Mouse (Mus musculus): ENCODE results near the gene Prrx2. TPM values are rescaled to one million over a fixed set of nuclear protein-coding genes. Genes with fewer than 3 reads are reported as not detected.

Gene Prrx2
- total and polyA plus RNA-seq, 2 experiments from 2014 or later: 4.4 to 5.1 TPM

DNA sequence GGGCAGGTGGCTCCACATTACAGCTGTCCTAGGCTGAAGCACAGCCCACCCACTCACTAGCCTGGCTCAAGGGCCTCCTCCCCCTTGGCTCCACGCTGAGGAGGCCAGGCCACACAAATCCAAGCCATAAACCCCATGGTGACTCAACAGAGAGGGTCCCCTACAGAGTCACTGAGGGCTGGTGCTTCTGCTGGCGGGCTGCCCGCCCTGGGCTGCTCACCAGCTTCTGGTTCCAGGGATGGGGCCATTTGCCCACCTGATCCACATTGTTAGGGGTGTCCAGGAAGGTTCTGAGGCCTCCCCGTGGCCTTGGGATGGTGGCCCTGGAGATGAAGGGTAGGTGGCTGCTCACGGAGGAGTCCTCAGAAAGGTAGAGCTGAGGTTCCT is 38.9 kb upstream of the Prrx2 start:
- 54% methylated on average over 5 of the region's 5 CpGs for WGBS
- H3K27ac ChIP-seq (ENCODE audit: low read depth, low read length): peak overlapping the region; percentile 57; the same call in 1 of the 2 replicates
- 0 out of 2 replicates have a peak overlapping the region, but pooled peaks have one; percentile 8 for H3K9ac ChIP-seq (replicated peaks; ENCODE audit: low read length, poor library complexity, severe bottlenecking)
- no peak overlapping the region for H3K4me3 ChIP-seq (ENCODE audit: low read depth, low read length)
- DNase-seq (ENCODE audit: low spot score) (no peak), ATAC-seq (ENCODE audit: low FRiP score) (peak; percentile 17; the same call in 1 of the 2 replicates)
- H3K4me1 ChIP-seq (ENCODE audit: insufficient read depth, low read length): peaks cover 13% of the 10 kb centered on the region
- no peak for TF ChIP-seq CTCF (IDR thresholded peaks at IDR 0.05)
- H3K9me3 ChIP-seq (ENCODE audit: low read length): no peaks in the 10 kb centered on the region
- H3K4me2 ChIP-seq (ENCODE audit: low read depth, low read length, poor library complexity, severe bottlenecking): no peak overlapping the region
- no peaks in the 10 kb centered on the region for H3K27me3 ChIP-seq (ENCODE audit: insufficient read depth, low read length)
- no peaks in the 10 kb centered on the region for H3K36me3 ChIP-seq (ENCODE audit: insufficient read depth, low read length)

GRCm38 (mm10) chr2:30796382-30796781 is 38.4 kb upstream of the Prrx2 start:
- Histone ChIP-seq H3K27ac (ENCODE audit: low read depth, low read length) (peak overlapping the region; percentile 57), H3K36me3 (ENCODE audit: insufficient read depth, low read length) (no peaks in the 10 kb centered on the region), H3K9ac (replicated peaks; ENCODE audit: low read length, poor library complexity, severe bottlenecking) (peak overlapping the region; percentile 8; the same call in 1 of the 2 replicates), H3K9me3 (ENCODE audit: low read length) (no peaks in the 10 kb centered on the region), H3K27me3 (ENCODE audit: insufficient read depth, low read length) (no peaks in the 10 kb centered on the region), H3K4me1 (ENCODE audit: insufficient read depth, low read length) (peaks cover 18% of the 10 kb centered on the region), H3K4me3 (ENCODE audit: low read depth, low read length) (no peak overlapping the region), H3K4me2 (ENCODE audit: low read depth, low read length, poor library complexity, severe bottlenecking) (peak overlapping the region; percentile 41)
- WGBS: 3% methylated on average over 11 of the region's 11 CpGs
- peak; percentile 83 for ATAC-seq (ENCODE audit: low FRiP score)
- 0 out of 2 replicates have a peak, but pooled peaks have one; percentile 2 for TF ChIP-seq CTCF (IDR thresholded peaks at IDR 0.05)
- peak; percentile 97 for DNase-seq (ENCODE audit: low spot score)

GRCm38 (mm10) chr2:30799456-30799855 is 35.3 kb upstream of the Prrx2 start:
- no peak for ATAC-seq (ENCODE audit: low FRiP score)
- no peak for TF ChIP-seq CTCF (IDR thresholded peaks at IDR 0.05)

GRCm38 (mm10) chr2:30800671-30801066 is 34.1 kb upstream of the Prrx2 start:
- WGBS: 42% methylated on average over 7 of the region's 7 CpGs
- Histone ChIP-seq H3K27ac (ENCODE audit: low read depth, low read length) (no peak overlapping the region), H3K9ac (replicated peaks; ENCODE audit: low read length, poor library complexity, severe bottlenecking) (no peak overlapping the region), H3K27me3 (ENCODE audit: insufficient read depth, low read length) (peaks cover 5% of the 10 kb centered on the region; the same call in 1 of the 2 replicates), H3K36me3 (ENCODE audit: insufficient read depth, low read length) (no peaks in the 10 kb centered on the region), H3K4me1 (ENCODE audit: insufficient read depth, low read length) (peaks cover 21% of the 10 kb centered on the region), H3K9me3 (ENCODE audit: low read length) (no peaks in the 10 kb centered on the region), H3K4me2 (ENCODE audit: low read depth, low read length, poor library complexity, severe bottlenecking) (peak overlapping the region; percentile 57), H3K4me3 (ENCODE audit: low read depth, low read length) (peak overlapping the region; percentile 36)
- ATAC-seq (ENCODE audit: low FRiP score) (no peak), DNase-seq (ENCODE audit: low spot score) (no peak)
- TF ChIP-seq CTCF (IDR thresholded peaks at IDR 0.05): no peak

More at GRCm38 (mm10) chr2:30799456-30799855, 35.3 kb upstream of the Prrx2 start:
- Histone ChIP-seq H3K4me3 (ENCODE audit: low read depth, low read length) (no peak overlapping the region), H3K27ac (ENCODE audit: low read depth, low read length) (no peak overlapping the region), H3K9ac (replicated peaks; ENCODE audit: low read length, poor library complexity, severe bottlenecking) (no peak overlapping the region), H3K36me3 (ENCODE audit: insufficient read depth, low read length) (no peaks in the 10 kb centered on the region), H3K4me1 (ENCODE audit: insufficient read depth, low read length) (peaks cover 21% of the 10 kb centered on the region), H3K27me3 (ENCODE audit: insufficient read depth, low read length) (peaks cover 5% of the 10 kb centered on the region; the same call in 1 of the 2 replicates), H3K9me3 (ENCODE audit: low read length) (no peaks in the 10 kb centered on the region), H3K4me2 (ENCODE audit: low read depth, low read length, poor library complexity, severe bottlenecking) (no peak overlapping the region)
- DNase-seq (ENCODE audit: low spot score): no peak
- WGBS: 82% methylated on average over 3 of the region's 3 CpGs

DNA sequence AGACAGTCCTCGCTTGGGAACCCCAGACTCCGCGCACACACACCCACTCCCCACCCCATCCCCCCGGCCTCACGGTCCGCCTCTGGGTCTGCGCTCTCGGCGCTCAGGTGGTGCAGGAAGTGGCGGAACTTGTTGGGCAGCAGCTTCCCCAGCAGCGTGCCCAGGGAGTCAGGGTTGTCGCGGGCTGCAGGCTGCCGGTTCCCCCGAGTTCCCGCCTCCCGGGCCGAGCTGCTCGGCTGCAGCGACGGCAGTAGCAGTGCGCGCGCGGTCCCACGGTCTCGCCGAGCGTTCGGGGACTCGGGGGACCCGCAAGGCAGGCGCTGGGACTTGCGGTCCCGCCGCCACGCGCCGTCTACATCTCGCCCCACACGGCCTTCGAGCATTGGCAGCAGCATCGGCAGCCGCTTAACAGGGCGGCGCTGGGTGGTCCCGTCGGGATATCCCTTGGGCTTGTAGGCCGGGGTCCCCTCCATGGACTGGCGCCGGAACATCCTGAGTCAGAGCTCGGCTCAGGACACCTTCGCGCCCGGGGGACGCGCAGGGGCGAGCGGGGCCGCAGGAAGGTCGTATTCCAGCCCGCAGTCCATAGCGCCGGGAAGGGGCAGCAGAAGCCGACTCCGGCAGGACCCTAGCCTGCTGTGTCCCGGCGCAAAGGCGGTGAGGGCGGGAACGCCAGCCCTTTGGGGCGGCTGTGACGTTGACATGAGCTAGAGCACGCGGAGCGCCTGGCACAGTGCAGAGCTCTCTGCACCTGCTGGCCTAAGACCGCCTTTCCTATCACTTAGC is 33.5 kb upstream of the Prrx2 start:
- H3K36me3 ChIP-seq (ENCODE audit: insufficient read depth, low read length): no peaks in the 10 kb centered on the region
- peak overlapping the region; percentile 57 for H3K4me2 ChIP-seq (ENCODE audit: low read depth, low read length, poor library complexity, severe bottlenecking)
- H3K4me1 ChIP-seq (ENCODE audit: insufficient read depth, low read length): peaks cover 16% of the 10 kb centered on the region
- no peaks in the 10 kb centered on the region for H3K9me3 ChIP-seq (ENCODE audit: low read length)
- peak overlapping the region; percentile 13 for H3K9ac ChIP-seq (replicated peaks; ENCODE audit: low read length, poor library complexity, severe bottlenecking)
- no peak for DNase-seq (ENCODE audit: low spot score)
- peaks cover 5% of the 10 kb centered on the region; the same call in 1 of the 2 replicates for H3K27me3 ChIP-seq (ENCODE audit: insufficient read depth, low read length)
- WGBS: 1% methylated on average over 77 of the region's 77 CpGs
- H3K4me3 ChIP-seq (ENCODE audit: low read depth, low read length): peak overlapping the region; percentile 36
- H3K27ac ChIP-seq (ENCODE audit: low read depth, low read length): no peak overlapping the region
- no peak for ATAC-seq (ENCODE audit: low FRiP score)
- TF ChIP-seq CTCF (IDR thresholded peaks at IDR 0.05): no peak

GRCm38 (mm10) chr2:30803604-30804003 is 31.2 kb upstream of the Prrx2 start, which contains the start of gene 1700001O22Rik:
Gene 1700001O22Rik (minus strand): TSS chr2:30803661.
- H3K9me3 ChIP-seq (ENCODE audit: low read length): no peaks in the 10 kb centered on the region
- H3K9ac ChIP-seq (replicated peaks; ENCODE audit: low read length, poor library complexity, severe bottlenecking): no peak within 1 kb of the TSS
- no peak for DNase-seq (ENCODE audit: low spot score)
- peaks cover 12% of the 10 kb centered on the region for H3K4me1 ChIP-seq (ENCODE audit: insufficient read depth, low read length)
- no peak for TF ChIP-seq CTCF (IDR thresholded peaks at IDR 0.05)
- H3K27me3 ChIP-seq (ENCODE audit: insufficient read depth, low read length): peaks cover 5% of the 10 kb centered on the region; the same call in 1 of the 2 replicates
- no peak within 1 kb of the TSS for H3K27ac ChIP-seq (ENCODE audit: low read depth, low read length)
- H3K4me2 ChIP-seq (ENCODE audit: low read depth, low read length, poor library complexity, severe bottlenecking): no peak within 1 kb of the TSS
- ATAC-seq (ENCODE audit: low FRiP score): no peak
- WGBS: 90% methylated on average over 3 of the region's 3 CpGs
- no peak within 1 kb of the TSS for H3K4me3 ChIP-seq (ENCODE audit: low read depth, low read length)
- no peaks in the 10 kb centered on the region for H3K36me3 ChIP-seq (ENCODE audit: insufficient read depth, low read length)

Data from midbrain, postnatal 0 days (tissue).